Mouse (Mus musculus): ENCODE measurements around the gene Fam102a.

- TF ChIP-seq CTCF (IDR thresholded peaks at IDR 0.05; ENCODE audit: low read depth) (no peak), EP300 (optimal IDR thresholded peaks at IDR 0.05) (no peak)
These were observed 34.7 kb upstream of the Fam102a start for GRCm38 (mm10) chr2:32500461-32500860.
